Mouse (Mus musculus): ENCODE measurements around the gene Ccdc105.

- TF ChIP-seq CTCF (IDR thresholded peaks at IDR 0.05; ENCODE audit: low read depth) (no peak), EP300 (IDR thresholded peaks at IDR 0.05; ENCODE audit: low read depth) (no peak)
Measured at GRCm38 (mm10) chr10:78775830-78776229, 23.0 kb upstream of the Ccdc105 start.

Measured in heart, postnatal 0 days (tissue).